Mouse (Mus musculus): ENCODE measurements at regions not wholly inside any gene's neighbourhood (a gene's known extent, or its start where the extent isn't known, plus 50 kb on each side); places are given as distances from the start of the nearest gene placed in this dataset.
A peak's percentile ranks its signal among the peaks of the same experiment; 100 is the strongest.

- DNase-seq: peak; percentile 80 to 85
- intact Hi-C loops (cut with DNase I): loop anchor here (1.0 to 5.0 kb wide), 6 partner anchors 19 to 386 kb away; partner anchors contain the start of gene Foxn2
Observed at GRCm38 (mm10) chr17:88255744-88256598, 184.5 kb upstream of the Foxn2 start.

GRCm38 (mm10) chr17:88256599-88257544 is 183.6 kb upstream of the Foxn2 start:
- intact Hi-C loops (cut with DNase I): loop anchor here (1.0 to 5.0 kb wide), 5 partner anchors 18 to 385 kb away; partner anchors contain the start of gene Foxn2
- peak; percentile 72 to 87 for DNase-seq

GRCm38 (mm10) chr17:88258361-88258796 is 182.1 kb upstream of the Foxn2 start:
- peak; percentile 28 to 43 for DNase-seq
- intact Hi-C loops (cut with DNase I): loop anchor here (5.0 kb wide), 2 partner anchors 124 to 384 kb away; no protein-coding TSS in a partner anchor

- intact Hi-C loops (cut with DNase I): no loop called here
- no peak for DNase-seq
Observed at GRCm38 (mm10) chr17:88260176-88260575, 180.3 kb upstream of the Foxn2 start.

GRCm38 (mm10) chr17:88260826-88261225 is 179.7 kb upstream of the Foxn2 start:
- no peak for DNase-seq
- intact Hi-C loops (cut with DNase I): no loop called here

- no peak for DNase-seq
- intact Hi-C loops (cut with DNase I): no loop called here
Observed at GRCm38 (mm10) chr17:88261556-88261955, 179.0 kb upstream of the Foxn2 start.

DNA sequence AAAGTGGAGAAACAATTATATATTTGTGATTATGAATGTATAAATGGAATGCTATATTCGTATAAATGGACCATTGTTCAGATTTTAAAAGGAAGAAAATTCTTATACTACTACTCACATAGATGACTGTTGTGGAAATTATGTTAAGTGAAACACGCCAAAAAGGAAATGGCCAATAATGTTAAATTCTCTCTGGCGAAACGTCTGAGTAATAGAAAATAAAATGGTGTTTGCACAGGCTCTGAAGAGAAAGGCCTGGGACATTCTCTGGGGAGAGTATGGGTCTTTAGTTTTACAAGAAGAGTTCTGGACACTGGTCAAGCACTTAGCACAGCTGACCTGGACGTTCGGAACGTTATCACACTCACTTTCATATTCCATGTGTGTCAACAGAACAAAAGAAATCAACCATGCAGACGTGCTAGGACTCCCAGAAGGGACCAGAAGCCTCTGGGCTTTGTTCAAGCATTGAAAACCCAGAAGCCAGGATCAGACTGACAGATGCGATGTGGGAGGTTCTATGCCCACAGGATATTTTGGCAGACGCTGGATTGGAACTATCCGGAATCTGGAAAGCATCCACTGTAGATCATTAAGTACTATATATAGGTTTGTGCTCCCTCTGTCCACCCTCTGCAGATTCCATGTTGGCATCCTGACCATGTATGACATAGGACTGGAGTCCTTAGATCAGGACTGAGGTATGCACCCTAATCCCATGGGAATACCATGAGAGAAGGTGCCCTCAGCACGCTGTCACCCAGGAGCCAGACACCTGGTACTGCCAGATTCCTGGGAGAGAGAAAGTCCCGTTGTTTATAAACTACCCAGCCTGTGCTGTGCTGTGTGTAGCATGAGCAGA is 178.0 kb upstream of the Foxn2 start:
- DNase-seq: no peak
- intact Hi-C loops (cut with DNase I): no loop called here

DNA sequence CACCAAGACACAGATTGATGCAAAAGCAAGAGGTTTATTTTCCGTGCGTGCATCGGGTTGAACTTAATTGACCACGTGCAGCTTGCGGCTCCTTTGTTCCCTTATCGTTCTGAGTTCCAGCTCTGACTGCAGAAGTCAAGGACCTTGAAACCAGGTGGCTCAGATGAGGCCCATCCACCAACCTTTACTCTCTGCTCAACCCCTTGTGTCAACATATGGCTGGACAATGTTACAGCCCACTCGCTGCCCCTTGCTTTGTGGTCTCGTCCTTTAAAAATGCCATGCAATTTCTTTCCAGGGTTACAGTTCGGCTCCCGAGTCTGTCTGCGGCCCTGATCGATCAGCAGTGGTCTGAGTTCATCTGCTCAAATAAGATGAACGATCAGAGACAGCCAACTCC is 175.2 kb upstream of the Foxn2 start:
- intact Hi-C loops (cut with DNase I): no loop called here
- no peak for DNase-seq

- intact Hi-C loops (cut with DNase I): no loop called here
- no peak for DNase-seq
Observed at GRCm38 (mm10) chr17:88268216-88268615, 172.3 kb upstream of the Foxn2 start.

DNA sequence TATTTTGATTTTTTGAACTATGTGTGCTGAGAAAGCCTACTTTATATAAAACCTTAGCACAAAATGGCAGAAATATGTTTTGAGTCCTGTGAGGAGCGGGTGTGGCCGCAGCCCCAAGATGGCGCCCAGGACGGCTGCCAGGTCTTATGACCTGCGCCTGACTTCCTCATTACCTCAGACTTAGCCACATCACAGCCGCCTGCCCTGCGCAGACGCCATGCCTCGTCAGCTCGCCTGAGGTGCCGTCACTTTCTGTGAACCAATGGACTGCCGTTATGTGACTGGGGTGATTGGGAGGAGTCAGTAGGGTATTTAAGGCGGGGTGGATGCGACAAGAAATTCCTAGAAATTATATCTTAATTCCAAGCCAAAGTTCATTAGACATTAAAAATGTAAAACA is 171.7 kb upstream of the Foxn2 start:
- DNase-seq: no peak
- intact Hi-C loops (cut with DNase I): no loop called here

- intact Hi-C loops (cut with DNase I): no loop called here
Observed at GRCm38 (mm10) chr17:88270896-88271295, 169.6 kb upstream of the Foxn2 start.

GRCm38 (mm10) chr17:88272161-88272560 is 168.3 kb upstream of the Foxn2 start:
- DNase-seq: no peak
- intact Hi-C loops (cut with DNase I): no loop called here

More at GRCm38 (mm10) chr17:88270896-88271295, 169.6 kb upstream of the Foxn2 start:
- no peak for DNase-seq

DNA sequence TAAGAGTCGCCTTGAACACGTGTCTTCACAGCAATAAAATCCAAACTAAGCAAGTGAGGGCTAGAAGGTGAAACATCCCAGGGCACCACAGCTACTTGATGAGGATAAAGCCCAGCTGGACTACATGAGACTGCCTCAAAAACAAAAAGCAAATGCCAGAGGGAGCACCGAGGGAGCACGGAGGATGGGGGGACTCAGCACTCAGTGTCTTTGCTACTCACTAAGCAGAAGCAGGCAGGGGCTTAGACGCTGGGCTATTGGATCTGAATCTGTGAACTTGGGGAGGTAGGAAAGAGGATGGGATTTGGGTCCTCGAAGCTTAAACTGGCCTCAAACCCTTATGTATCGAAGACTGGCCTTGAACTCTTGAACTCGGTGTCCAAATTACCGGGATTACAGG is 167.0 kb upstream of the Foxn2 start:
- intact Hi-C loops (cut with DNase I): no loop called here

GRCm38 (mm10) chr17:88274003-88274698 is 166.4 kb upstream of the Foxn2 start:
- DNase-seq: peak; percentile 48 to 60
- intact Hi-C loops (cut with DNase I): loop anchor here (2.0 kb wide), 1 partner anchor 17 kb away; no protein-coding TSS in a partner anchor

More for the DNA sequence above, 167.0 kb upstream of the Foxn2 start:
- no peak for DNase-seq

DNA sequence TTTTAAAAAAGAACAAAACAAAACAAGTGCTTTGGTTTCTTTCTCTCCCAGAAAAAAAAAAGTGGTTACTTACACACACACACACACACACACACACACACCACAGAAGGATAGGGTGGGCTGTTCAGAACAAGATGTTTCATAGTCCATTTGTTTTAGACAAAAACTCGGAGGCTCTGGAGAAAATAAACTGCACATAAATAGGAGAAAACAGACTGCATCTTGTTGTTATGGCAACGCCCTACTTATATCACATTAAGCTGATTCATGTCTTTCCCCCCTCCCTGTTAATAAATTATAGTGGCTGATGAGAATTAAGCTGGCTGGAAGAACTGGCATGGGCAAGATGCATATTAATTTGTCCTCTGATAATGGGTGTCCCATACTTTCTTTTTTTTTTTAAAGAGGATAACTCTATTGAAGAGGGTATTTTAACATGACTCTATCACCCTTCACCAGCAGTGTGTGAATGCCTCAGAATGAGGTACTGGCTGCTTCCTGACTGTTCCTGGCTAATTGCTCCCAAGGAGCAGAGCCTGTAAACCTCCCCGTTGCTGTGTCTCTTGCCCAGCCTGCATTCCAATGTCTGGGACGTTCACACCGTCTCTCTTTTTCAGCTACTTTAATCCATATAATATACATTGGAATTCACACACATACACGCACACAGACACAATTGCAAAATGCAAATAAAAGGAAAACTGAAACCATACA is 165.6 kb upstream of the Foxn2 start:
- intact Hi-C loops (cut with DNase I): loop anchor here (2.0 kb wide), 1 partner anchor 18 kb away; no protein-coding TSS in a partner anchor

DNA sequence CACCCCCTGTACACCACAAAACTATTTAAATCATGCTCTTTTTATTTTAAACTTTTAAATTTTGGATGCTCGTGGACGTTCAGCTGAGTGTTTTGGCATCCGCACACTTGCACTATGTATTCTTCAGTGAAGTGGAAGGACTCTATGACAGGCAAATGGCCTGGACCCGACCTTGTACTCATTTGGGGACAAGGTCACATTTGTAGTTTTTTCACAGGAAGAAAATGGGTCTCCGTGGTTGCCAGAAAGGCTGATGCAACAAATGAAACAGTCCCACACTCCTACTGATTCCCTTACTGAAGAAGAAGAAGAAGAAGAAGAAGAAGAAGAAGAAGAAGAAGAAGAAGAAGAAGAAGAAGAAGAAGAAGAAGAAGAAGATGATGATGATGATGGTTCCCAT is 160.9 kb upstream of the Foxn2 start:
- intact Hi-C loops (cut with DNase I): no loop called here

More for the DNA sequence above, 165.6 kb upstream of the Foxn2 start:
- no peak for DNase-seq

GRCm38 (mm10) chr17:88282711-88283110 is 157.8 kb upstream of the Foxn2 start:
- intact Hi-C loops (cut with DNase I): no loop called here
- no peak for DNase-seq

More for the DNA sequence above, 160.9 kb upstream of the Foxn2 start:
- DNase-seq: no peak

DNA sequence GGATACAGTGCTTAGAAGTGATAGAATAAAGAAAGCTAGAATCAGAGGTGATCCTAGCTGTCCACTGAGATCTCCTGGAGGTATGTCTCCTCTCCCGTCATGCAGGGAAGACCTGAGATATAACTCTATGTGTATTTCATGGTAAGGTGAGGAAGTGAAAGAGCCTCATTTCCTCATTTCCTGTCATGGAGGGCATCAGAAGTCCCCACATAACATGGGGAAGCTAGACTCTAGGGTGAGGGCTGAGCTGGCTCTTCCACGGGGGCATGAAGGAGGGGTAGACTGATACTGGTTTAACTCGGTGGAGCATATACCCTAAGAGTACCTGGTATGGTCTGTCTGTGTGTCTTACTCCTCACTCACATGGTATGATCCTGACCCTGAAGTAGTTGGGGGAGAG is 156.0 kb upstream of the Foxn2 start:
- intact Hi-C loops (cut with DNase I): no loop called here
- no peak for DNase-seq

DNA sequence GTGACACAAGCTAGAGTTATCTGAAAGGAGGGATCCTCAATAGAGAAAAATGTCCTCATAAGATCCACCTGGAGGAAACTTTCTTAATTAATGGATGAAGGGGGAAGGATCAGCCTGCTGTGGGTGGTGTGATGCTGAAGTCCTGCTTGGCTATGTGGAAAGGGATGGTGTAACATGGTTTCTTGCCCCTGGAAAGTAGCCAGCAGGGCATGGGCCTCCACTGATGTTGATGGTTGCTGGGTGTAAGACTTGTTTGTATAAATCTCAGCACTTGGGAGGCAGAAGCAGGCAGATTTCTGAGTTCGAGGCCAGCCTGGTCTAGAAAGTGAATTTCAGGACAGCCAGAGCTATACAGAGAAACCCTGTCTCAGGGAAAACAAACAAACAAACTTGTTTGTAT is 152.7 kb upstream of the Foxn2 start:
- intact Hi-C loops (cut with DNase I): loop anchor here (5.0 kb wide), 1 partner anchor 224 kb away; no protein-coding TSS in a partner anchor

More for the DNA sequence above, 152.7 kb upstream of the Foxn2 start:
- no peak for DNase-seq

All from heart, postnatal 36 days (tissue).